Mouse (Mus musculus): ENCODE results near the gene Dock6. TPM values are rescaled to one million over a fixed set of nuclear protein-coding genes. Genes with fewer than 3 reads are reported as not detected.
A peak's percentile ranks its signal among the peaks of the same experiment; 100 is the strongest.
"Not testable (repeated sequence)": the region's sequence is repeated elsewhere in the genome, so short reads cannot be mapped to it uniquely, and the experiment has no call there.

The Dock6 gene
- total RNA-seq, 1 experiment from 2014 or later = 46.0 TPM

- peak; percentile 47 for DNase-seq
Measured at GRCm38 (mm10) chr9:21781657-21782468, 70.6 kb downstream of the Dock6 start.

- DNase-seq = no peak
Measured at GRCm38 (mm10) chr9:21777726-21778125, 74.7 kb downstream of the Dock6 start.

- DNase-seq = no peak
Measured at GRCm38 (mm10) chr9:21774353-21774752, 78.1 kb downstream of the Dock6 start.

GRCm38 (mm10) chr9:21773396-21773795 is 79.0 kb downstream of the Dock6 start:
- not testable (repeated sequence) for DNase-seq

GRCm38 (mm10) chr9:21769558-21770183 is 82.8 kb downstream of the Dock6 start:
- peak; percentile 43 for DNase-seq

GRCm38 (mm10) chr9:21768511-21769411 is 83.7 kb downstream of the Dock6 start:
- no peak for DNase-seq

GRCm38 (mm10) chr9:21767896-21768295 is 84.5 kb downstream of the Dock6 start:
- DNase-seq = peak; percentile 49

GRCm38 (mm10) chr9:21764084-21764999 is 88.1 kb downstream of the Dock6 start:
- no peak for DNase-seq

GRCm38 (mm10) chr9:21762135-21762534 is 90.3 kb downstream of the Dock6 start:
- peak; percentile 43 for DNase-seq

- peak; percentile 96 for DNase-seq
Measured at GRCm38 (mm10) chr9:21760155-21761088, 92.0 kb downstream of the Dock6 start, which contains the start of gene Spc24. Gene Spc24, minus strand, starts transcription at chr9:21760303.

GRCm38 (mm10) chr9:21759718-21760117 is 92.7 kb downstream of the Dock6 start:
- no peak for DNase-seq

- DNase-seq = no peak
Measured at GRCm38 (mm10) chr9:21758576-21759529, 93.6 kb downstream of the Dock6 start.

- DNase-seq = no peak
Measured at GRCm38 (mm10) chr9:21754516-21755321, 97.7 kb downstream of the Dock6 start.

GRCm38 (mm10) chr9:21754003-21754402 is 98.4 kb downstream of the Dock6 start:
- peak; percentile 91 for DNase-seq

- DNase-seq = peak; percentile 57
Measured at GRCm38 (mm10) chr9:21752252-21752792, 100.1 kb downstream of the Dock6 start.

- DNase-seq = peak; percentile 83
Measured at GRCm38 (mm10) chr9:21751347-21751746, 101.1 kb downstream of the Dock6 start.

- DNase-seq = no peak
Measured at GRCm38 (mm10) chr9:21750370-21750769, 102.1 kb downstream of the Dock6 start.
